Mouse (Mus musculus) embryo, embryonic 11.5 days (tissue): ENCODE measurements around the gene Gm21915.

Experiments used
- DNase-seq: peaks from one replicate; pipeline ENCODE4 v3.0.0-alpha.2; 2012; ENCODE audit warnings: low read depth, low spot score

The Gm21915 gene

DNA sequence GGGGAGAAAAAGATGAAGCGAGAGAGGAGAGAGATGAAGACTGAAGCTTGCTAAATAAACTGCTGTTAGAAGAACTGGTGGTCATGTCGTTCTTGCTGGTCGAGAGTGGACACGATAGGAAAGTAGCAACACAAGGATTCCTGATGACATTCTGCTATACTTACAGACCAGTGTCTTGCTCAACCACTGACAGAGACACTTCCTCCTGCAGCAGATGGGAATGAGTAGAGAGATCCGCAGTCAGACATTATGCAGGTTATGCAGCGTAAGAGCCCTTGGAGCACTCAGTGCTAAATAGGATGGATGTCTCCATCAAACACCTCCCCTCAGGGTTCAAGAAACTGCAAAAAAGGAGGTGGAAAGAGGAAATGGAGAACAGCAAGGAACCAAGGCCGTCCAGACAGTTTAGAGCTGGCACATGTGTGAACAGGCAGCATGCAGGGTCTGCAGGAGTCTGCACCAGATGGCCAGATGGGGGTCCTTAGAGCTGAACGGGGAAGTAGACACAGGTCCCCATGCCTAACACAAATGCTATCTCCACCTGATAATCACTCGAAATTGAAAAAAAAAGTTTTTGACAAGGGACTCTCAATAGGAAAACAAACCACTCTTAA, 4.1 kb upstream of the Gm21915 start:
- DNase-seq = no peak

- DNase-seq = no peak
Observed at GRCm38 (mm10) chr9:40671323-40671930, 1.0 kb downstream of the Gm21915 start.

GRCm38 (mm10) chr9:40675203-40675958, 5.0 kb downstream of the Gm21915 start:
- DNase-seq = no peak

DNA sequence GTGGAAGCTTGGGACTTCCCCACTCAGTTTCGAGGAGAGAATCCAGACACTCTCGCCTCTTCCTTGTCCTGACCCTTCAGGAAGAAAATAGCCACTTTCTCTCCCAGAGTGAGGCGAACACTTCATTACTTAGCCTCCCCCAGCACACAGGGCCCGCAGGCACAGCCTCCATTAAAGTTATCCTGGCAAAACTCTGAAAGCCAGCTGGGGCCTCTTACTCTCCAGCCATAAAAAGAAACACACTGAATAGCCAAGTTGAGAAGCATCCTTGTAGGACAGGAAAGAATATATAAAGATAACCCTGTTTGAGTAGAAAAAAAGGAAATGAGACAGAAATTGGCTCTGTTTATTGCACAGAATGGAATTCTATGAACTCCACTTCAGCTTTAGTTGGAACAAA, 8.2 kb downstream of the Gm21915 start:
- DNase-seq = no peak

GRCm38 (mm10) chr9:40685801-40686420, 15.5 kb downstream of the Gm21915 start, which contains the start of gene Clmp:
Gene Clmp, plus strand, starts transcription at chr9:40685962.
- peak; percentile 54 for DNase-seq

DNA sequence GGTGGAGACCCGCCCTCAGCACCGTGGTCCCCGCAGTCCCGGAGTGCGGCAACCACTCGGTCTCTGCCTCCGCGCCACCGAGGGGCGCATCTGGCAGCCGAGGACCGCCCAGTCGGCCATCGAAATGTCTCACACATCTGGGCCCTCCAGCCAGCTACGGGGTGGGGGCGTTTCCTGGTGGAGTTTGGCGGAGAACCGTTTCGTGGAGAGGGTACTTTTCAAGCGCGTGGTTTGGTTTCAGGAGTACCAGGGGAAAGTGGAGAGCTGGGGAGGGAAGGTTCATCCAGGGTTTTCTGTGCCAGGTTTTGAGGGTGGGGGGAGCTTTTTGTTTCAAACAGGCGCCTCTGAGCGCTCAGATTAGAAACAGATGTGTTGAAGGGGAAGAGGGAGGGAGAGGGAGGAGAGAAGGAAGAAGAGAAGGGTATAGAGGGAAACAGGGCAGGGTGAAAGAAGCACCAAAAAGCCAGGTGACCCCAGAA, 16.0 kb downstream of the Gm21915 start:
- DNase-seq = peak; percentile 45

DNA sequence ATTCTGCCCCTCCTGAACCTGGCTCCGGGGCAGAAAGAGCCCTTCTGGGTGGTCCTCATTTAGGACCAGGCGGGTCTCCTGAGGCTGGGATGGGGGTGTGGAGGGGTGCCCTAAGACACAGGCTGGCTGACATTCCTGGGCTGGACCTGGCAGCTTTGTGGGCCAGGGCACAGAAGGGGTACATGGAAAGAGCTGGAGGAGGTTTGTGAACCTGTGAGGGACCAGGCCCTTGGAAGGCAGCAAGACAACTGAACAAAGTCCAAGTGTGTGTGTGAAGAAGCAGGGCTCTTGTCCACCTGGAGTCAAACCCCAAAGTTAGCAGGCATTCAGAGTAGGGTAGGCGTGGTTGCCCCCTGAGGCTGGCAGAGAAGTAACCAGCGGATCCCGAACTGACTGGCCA, 16.6 kb downstream of the Gm21915 start:
- no peak for DNase-seq

GRCm38 (mm10) chr9:40687553-40687952, 17.1 kb downstream of the Gm21915 start:
- DNase-seq = no peak

DNA sequence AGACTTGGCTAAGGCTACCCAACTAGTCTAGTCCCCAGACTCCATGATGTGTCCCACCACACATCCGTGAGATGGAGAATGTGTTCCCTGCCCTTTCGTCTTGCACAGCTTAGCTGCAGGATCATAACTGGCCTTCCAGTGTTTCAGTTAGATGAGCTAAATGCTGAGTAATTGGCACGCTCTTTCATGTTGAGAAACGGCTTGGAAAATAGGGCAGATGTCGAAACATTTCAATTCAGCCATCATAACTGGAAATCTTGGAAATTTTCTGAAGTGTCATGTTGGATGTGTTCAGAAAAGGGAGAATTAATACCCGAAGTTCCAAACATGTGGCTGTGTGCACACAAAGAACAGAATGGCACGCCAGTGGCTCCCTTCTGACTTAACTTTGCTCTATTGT, 20.1 kb downstream of the Gm21915 start:
- no peak for DNase-seq

DNA sequence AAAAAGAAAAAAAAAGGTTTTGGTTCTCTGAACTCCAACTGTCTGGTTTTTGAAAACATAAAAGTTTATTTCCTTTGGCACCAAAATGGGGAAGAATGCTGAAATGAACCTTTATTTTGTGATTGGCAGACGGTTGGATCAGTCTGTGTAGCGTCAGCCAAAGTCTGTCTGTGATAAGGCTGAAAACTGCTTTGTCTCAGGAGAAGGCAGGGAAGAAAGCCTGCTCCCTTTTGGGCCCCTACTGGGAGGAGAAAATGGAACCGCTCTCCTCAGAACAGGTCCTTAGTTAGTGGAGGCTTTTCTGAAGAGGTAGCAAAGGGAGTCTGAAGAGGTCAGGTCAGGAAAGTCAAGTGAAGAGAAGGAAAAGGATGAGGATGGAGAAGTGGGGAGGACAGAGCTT, 22.6 kb downstream of the Gm21915 start:
- DNase-seq = no peak

DNA sequence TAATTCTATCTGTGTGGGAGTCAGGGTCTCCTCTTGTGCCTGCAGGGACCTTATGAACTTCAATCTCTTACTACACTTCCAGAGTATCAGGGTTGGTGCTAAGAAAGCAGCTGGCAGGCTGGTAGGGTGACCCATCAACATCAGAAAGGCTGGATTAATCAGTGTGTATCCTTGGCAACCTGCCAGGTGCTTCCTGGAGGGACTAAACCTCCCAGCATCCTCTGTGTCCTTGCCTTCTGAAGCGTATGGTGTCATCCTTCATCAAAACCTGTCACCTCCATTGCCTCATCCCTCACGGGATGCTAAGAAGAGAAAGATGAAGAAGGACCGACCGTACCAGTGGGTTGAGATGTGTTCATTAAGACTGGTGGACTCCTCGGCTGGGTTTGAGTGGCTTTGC, 23.4 kb downstream of the Gm21915 start:
- no peak for DNase-seq

DNA sequence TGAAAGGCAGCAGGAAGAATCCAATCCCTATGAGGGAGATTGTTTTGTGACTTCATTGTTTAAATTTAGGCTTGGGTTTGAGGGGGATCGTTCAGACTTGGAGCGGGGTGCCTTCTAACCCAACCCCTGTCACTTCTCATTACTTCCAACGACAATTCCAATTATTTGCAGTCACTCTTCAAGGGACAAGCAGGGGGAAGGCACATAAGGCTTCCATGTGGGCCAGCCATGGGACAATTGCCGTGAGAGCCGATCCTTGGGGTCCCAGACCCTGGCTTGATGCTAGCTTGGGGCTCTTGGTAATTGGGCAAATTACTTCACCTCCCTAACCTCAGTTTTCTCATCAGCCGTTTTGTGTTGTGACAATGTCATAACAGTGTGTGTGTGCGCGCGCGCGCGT, 23.9 kb downstream of the Gm21915 start:
- DNase-seq = no peak

- DNase-seq = no peak
Observed at GRCm38 (mm10) chr9:40696086-40696485, 25.7 kb downstream of the Gm21915 start.

DNA sequence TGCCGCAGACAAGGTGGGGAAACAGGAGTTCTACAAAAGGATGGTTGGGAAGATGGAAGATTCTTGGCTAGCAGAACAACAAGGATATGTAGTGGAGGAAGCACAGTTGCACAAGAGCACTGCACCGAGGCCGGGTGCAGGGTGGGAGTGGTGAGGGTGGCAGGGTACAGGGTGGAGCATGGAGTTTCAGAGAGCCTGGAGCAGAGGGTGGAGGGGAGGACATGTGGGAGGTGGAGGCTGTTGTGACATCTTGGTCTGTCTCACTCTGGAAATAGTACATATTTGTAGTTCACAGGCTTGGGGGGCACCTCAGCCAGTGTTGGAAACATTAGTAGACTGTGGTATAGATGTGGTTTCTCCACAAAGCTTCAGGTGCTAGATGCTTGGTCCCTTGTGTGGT, 28.8 kb downstream of the Gm21915 start:
- DNase-seq = no peak

DNA sequence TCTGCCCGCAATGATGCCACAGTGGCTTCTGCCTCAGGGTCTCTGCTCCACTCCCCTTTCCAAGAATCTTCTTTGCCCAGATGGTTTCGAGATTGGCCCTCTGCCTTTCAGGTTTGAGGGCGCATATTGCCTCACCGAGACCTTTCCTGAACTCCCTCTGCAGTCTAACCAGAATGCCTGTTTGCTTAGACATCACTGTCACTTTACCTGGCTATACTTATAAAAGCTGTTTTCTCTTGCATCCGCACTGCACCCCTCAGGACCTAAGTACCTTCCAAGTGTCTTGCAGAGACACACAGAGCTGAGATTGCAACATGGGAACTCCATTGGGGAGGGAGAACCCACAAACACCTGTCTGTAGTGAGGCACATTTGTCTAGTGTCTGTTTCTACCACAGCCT, 29.8 kb downstream of the Gm21915 start:
- no peak for DNase-seq

DNA sequence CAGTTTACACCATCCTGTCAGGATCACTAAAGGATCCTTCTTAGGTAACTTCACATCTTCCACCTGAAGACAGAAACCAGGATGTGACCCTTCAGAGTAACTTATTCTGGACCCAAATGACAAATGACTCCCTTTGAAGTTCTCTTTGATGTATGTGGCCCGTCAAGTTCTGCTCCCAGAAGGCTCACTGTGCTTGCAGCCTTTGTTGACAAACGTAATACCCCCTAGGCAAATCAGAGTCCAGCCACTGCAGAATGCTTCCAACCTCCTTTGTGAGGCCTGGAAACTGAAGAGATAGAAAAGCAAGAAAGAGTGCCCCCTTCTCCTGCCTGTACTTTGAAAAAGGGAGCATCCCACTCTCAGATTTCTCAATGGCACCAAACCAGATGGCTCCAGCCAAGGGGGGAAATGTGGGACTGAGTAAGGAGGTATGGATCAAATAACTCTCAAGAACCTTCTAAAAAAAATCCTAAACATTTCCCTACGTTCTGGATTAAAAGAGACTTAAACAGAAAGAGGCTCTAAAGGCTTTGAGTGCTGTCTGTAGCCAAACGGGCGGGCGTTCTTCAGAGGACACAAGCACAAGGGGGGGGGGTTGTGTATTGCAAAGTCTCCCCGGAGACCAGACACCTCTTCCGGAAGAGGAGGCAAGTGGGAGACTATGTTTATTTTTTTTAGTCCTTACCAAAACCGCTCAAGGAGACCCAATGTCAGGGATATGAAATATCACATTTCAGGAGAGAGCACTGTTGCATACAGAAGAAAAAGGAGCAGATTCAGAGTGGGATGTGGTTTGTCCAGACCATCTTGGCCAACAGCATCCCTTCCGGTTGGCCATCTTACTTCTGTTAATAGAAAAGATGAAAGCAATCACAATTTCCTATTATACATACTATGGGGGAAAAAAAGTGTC, 34.2 kb downstream of the Gm21915 start:
- DNase-seq = no peak

GRCm38 (mm10) chr9:40708448-40709140, 38.2 kb downstream of the Gm21915 start:
- no peak for DNase-seq

DNA sequence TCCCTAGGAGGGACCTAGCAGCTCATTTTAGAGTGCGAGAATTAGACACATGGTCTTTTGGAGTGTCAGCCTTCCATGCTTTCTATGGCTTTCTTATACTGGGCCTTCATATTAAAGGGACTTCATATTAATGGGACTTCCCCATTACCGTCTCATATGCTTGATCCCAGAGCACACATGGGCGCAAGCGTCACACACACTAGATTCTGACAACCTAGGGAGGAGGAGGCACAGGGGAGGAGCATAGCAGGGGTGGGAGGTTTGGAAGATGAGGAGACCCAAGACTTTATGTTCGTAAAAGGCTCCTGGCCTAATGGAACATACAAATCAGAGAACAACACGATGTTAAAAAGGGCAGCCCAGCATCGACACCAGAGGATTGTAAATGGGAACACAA, 38.7 kb downstream of the Gm21915 start:
- no peak for DNase-seq

- no peak for DNase-seq
Observed at GRCm38 (mm10) chr9:40709587-40709986, 39.2 kb downstream of the Gm21915 start.

- DNase-seq = no peak
Observed at GRCm38 (mm10) chr9:40709991-40710390, 39.6 kb downstream of the Gm21915 start.

DNA sequence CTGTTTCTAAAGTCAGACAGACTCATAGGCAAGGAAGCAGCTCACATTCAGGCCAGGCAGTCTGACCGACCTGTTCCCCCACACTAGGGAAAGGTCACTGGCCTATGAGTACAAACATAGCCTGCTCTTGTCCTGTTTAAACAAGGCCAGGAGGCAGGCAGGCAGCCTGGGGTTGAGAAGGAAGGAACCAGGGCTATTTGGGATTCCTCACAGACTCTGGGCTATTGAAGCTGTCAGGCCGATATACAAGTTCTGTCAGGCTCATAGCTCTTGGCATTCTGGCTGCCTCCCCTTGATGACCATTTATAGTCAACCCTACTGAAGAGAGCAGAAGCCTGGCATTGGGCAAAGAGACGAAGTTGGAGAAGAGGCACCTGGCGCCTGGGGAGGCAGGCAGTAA, 41.2 kb downstream of the Gm21915 start:
- DNase-seq = no peak
